Mouse (Mus musculus) heart, postnatal 14 days (tissue): ENCODE measurements around the gene Srrm4. TPM values are rescaled to one million over a fixed set of nuclear protein-coding genes. Genes with fewer than 3 reads are reported as not detected.
A peak's percentile ranks its signal among the peaks of the same experiment; 100 is the strongest.
"Not testable (repeated sequence)": the region's sequence is repeated elsewhere in the genome, so short reads cannot be mapped to it uniquely, and the experiment has no call there.

Experiments
- DNase-seq, 2 experiments: peaks; one replicate each; pipeline ENCODE4 v3.0.0; 2021 to 2022
- intact Hi-C: fragments of 180-260 bp; cut with DNase I; formaldehyde crosslinking; loops from one replicate; pipeline ENCODE4 v1.15.1; 2025
- total RNA-seq, 2 experiments: library from RNA; stranded (reverse); gene quantifications; 2 replicates each; pipeline ENCODE4 v1.2.3; 2021

Srrm4 gene
- total RNA-seq, 2 experiments from 2014 or later = 4.7 to 6.3 TPM

DNA sequence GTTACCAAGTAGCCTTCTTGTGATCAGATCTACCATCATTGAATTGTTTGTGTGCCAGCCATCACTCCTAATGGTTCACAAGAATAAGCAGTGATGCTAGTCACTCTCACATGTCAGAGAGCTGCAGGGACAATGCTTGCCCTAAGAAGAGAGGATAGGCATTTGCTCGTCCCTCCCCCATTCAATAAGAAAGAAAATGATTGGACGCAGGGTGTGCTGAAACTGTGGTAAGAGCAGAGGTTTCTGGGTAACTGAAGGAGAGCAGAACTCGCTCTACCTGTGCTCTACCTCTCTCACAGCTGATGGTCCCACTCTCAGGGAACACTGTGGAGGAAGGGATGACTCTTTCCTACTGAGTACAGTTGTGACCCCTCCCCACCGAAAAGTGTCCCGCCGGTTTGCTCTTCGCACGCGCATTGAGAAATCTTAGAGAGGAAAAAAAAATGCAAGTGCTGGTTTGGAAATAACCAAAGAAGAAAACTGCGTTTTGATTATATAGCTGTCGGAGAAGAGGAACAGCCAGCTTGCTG is 143.7 kb downstream of the Srrm4 start:
- intact Hi-C loops = no loop called here
- no peak for DNase-seq

DNA sequence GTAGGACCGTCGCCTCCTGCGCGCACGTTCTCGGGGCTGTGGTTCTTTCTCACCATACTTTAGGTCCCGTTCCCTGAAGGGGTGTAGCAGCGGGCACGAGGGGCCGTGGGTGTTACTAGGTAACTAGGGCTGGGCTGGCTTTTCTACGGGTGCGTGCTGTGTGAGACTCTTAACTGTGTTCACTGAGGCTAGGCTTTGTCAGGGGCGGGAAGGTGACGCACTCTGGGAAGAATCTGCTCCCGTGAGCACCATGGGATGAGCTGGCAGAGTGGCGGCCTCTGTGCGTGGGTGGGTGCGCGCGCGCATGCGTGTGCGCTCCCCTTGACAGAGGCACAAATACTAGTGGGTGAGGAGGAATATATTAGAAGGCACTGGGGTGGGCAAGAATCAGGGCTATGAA is 145.1 kb downstream of the Srrm4 start:
- DNase-seq = no peak
- intact Hi-C loops = no loop called here

DNA sequence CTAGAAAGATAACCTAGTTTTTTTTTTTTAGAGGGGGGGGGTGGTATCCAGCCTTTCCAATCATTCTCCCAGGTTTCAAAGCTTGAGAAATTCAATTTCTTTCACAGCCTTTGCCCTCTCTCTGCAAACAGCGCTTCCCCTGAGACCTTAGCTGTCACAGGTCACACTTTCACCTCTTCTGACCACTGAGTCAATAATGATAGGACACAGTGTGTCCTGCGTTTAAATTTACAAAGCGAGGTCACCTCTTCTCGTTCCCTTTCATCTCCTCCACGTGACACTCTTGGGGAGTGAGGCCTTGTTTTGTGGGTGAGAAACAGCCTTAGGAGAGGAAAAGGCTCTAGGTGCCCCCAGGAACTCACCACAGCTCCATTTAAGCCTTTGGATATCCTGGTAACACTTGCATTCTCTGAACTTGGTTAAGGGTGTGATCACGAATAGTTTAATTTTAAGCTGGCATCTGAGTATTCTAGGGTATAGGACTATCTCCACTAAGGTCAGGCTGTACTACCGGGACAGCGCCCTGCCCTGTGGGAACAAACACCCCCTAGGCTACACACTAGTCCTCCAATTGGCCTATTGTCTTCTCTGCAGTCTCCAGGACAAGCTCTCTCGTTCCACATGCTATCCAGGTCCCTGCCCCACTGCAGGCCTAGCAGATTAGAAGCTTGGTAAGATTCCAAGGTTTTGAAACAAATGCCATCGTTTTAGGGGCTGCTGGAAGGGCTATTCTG is 145.8 kb downstream of the Srrm4 start:
- intact Hi-C loops = no loop called here
- DNase-seq = no peak

DNA sequence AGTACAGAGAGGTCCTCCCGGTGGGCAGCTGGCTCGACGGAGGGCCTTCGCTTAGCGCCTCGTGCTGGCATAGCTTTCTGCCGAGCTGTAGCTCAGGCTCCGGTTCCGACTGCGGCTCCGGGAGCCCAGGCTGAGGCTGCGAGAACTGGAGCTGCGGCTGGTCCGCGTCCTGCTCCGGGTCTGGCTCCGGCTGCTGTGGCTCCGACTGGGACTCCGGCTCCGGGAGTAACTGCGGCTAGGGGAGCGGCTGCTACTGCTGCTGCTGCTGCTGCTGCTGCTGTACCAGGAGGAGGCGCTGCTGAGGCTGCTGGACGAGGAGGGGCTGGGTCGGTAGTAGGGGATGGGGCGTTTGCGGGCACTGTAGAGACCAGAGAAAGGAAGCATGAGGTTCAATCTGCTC is 147.1 kb downstream of the Srrm4 start:
- DNase-seq = peak in 1 of 2 experiments; percentile 56
- intact Hi-C loops = no loop called here

DNA sequence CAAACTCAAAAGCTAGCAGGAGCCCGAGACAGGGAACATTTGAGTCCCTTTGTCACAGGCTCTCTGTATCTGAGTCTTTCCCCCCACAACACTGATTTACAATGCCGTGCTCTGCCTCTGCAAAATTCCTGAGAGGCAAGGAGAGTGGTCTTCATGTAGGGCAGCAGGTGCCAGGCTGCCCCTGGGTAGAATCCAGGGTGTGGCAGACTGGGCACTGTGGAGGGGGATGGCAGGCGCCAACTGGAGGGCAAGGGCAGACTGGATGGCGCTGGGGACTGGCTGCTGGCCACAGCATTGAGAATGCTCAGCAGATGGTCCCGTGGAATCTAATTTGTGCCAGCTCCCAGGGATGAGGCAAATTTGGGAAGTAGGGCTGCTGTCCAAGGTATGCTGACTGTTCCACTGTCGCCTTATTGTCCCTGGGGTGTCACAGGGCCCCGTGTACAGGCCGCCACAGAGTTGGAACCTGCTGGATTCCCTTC is 148.1 kb downstream of the Srrm4 start:
- peak; percentile 45 to 71 for DNase-seq
- intact Hi-C loops = no loop called here

DNA sequence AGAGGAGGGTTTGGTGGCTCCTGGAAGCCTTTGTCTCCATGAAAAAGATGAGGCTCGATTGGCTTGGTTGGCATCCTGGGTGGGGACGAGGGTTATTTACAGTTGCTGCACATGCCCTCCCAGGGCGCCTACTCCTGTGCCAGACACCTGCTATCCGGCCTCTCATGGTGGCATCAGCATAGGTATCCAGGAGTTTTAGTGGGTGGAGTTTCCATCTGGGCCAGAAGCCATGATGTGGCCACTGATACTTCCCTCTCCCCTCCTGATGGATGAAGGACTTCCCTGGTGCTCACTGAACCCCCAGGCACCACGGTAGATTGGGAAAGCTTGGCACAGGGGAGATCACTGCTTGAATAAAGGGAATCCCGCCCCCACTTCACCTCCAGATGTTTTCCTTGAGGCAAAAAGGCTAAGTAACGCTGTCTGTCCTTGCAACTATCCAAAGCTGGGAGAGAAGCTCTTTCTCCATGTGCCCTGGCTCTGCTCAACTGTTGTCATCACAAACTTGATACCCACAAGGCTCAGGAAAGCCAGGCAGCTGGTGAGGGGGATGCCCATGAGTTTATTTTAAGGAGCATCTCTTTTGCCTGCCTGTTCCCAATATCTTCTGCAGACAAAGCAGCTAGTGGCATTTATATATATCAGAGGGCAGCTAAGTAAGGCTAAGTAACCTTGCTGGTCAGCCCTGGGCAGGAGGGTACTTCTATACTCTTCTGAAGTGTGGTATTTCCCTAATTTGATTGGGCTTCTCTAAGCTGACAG is 148.7 kb downstream of the Srrm4 start:
- no peak for DNase-seq
- intact Hi-C loops = no loop called here

DNA sequence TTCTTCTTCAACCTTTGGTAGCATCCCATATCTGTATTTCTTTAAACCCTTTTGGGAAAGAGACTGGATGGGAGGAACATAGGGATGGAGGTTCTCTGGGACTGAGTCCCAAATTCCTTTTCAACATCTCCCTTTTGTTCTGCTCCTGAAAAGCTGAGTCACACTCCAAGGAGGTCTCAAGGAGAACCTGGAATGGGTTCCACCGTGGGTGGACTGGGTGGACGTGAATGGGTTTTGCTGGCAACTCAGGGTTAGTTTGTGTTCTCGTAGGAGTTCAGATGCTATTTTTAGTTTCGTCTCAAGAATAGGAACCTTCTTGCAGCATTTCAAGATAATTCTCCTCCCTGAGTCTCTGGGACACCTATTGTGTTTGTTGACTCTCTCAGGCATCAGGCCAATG is 151.4 kb downstream of the Srrm4 start:
- DNase-seq = no peak
- intact Hi-C loops = no loop called here

DNA sequence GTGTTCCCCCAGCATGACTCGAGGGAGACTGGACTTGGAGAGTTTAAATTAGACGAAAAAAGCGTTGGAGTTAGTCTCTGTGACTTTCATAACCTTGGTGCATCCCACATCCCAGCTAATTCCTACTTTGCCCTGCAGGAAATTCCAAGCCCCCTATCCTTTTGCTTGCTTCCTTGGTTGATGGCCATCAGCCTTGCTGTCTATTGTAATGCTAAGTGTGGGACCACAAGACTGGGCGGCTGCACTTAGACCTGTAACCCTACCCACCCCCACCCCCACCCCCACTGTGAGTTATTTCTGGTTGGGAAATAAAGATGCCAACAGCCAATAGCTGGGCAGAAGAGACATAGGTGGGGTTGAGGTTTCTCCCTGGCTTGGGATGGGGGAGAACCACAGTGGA is 153.3 kb downstream of the Srrm4 start:
- DNase-seq = no peak
- intact Hi-C loops = no loop called here

DNA sequence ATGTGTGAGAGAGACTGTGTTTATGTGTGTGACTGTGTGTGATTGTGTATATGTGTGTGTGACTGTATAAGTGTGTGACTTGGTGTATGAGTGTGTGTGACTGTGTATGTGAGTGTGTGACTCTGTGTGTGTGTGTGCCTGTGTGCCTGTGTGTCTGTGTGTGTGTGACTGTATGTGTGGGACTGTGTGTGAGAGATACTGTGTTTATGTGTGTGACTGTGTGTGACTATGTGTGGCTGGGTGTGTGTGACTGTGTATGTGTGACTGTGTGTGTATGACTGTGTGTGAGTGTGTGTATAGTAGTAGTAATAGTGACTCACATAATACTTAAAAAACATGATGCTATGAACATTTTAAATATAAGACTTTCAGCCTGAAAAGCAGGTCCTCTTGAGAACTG is 155.5 kb downstream of the Srrm4 start:
- no peak for DNase-seq
- intact Hi-C loops = no loop called here

DNA sequence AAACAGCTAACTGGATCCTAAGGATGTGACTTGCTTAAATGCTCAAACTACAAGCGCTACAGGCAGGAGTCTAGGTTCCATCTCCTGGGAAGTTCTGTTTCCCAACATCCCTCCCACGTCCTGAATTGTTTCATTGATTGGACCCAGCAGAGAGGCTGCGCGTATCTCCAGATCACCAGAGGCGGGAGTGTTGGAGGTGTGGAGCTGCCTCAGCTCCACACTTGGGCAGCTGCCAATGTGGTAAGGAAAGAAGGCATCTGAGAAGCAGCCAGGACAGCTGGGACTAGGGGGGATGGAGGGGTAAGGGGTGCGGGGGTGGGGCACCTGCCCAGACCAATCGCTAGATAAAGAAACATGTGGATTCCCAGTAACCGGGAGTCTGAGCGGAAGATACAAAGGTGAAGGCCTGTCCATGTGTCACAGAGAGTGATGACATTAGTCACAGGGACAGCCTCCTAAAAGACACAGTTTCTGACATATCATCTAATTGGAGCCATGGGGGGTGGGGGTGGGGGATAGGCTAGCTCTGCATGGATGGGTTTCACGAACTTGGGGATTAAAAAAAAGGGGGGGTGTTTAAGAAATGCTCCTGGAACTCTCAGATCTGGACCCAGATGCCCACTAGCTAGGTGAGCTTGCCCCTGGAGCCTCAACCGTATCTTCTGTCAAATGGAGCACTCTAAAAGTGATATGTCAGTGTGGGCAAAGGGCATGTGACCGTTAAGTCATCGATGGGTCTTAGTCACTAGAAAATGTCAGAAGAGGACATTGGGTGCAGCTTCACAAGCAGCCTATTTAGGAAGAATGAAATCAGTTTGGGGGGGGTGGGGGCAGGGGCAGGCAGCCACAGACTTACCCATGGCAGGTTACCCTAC is 156.4 kb downstream of the Srrm4 start:
- intact Hi-C loops = no loop called here
- DNase-seq = no peak

DNA sequence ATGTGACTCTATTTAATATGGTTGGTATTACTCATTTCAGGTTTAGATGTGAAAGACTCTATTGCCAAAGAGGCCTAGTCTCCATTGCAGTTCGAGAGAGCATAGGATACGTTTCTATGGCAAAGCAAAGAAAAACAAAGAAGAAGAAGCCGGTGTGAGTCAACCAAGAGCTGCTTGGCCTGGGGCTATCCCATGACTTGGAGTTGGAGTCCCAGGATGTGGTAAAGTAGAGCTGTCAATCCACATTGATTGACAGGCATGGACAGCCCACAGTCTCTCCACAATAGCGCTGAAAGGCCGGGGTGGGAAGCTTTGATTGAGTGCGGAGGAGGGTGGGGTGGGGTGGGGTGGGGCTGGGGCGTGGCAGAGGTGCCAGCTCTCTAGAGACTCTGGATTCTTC is 158.7 kb downstream of the Srrm4 start:
- no peak for DNase-seq

DNA sequence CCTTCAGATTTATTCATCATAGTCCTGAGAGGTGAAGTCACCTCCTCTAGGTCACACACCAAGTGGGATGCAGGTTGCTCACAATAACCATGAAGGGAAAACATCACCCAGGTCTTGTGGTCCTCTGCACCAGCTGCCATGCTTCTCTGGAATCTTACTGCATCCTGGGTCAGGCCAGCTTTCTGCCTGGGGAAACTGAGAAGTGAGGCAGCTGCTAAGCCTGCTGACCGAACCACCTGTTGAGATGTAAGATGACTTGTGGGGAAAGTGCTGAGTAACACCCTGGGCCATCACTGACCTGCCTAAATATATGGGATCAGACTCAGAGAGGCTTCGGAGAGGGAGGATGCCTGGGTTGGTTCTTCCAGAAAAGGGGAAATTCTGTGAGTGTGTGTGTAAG is 164.9 kb downstream of the Srrm4 start:
- DNase-seq = no peak
- intact Hi-C loops = no loop called here

More for the DNA sequence above, 158.7 kb downstream of the Srrm4 start:
- intact Hi-C loops = no loop called here

DNA sequence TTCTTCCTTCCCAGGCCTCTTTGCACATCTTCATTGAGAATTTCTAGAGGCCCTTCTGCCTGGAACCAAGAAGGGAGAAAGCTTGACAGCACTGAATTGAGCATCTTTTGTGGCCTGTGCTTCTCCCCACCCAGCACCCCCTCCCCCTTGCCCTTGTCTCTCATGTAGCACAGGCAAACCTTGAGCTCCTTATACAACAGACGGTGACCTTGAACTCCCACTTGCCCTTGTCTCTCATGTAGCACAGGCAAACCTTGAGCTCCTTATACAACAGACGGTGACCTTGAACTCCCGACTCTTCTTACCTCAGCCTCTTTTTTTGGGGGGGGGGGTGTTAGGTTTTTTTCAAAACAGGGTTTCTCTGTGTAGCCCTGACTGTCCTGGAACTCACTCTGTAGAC is 165.9 kb downstream of the Srrm4 start:
- DNase-seq, intact Hi-C loops: not testable (repeated sequence)

DNA sequence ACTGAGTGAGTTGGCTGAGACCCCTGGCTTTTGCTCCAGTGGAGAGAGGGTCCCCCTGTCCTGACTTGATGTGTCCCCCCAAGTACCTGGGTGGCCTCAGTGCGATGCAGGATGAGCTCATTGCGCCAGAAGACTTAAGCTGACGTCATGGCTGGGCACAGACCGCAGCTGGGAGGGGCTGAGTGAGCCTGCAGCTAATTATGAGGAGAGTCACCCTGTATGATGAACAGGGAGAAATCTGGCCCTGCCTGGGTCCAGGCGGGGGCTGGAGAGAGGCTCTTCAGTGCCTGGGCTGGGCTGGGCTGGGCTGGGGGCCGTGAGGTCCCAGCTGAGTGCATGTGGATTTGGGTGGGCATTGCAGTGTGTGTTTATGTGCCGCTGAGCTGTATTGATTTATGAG is 166.3 kb downstream of the Srrm4 start:
- DNase-seq = peak; percentile 48 to 71
- intact Hi-C loops = no loop called here

DNA sequence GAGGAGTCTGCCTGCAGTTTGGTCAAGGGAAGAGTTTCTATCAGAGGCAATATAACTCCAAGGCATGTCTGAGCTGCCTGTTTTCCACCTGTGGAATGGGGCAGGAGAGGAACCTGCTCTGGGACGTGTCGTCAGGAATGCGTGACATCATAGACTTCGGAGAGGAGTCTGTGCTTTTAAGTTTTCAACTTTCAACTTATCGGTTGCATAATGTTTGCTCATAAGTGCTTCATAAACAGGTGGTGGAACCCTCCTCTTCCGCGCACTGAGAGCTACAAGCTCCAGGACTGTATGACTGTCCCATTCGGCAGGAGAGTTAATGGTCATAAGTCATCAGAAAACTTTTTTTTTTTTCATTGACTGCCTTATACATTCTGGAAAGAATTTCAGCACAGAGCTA is 167.9 kb downstream of the Srrm4 start:
- no peak for DNase-seq
- intact Hi-C loops = loop anchor here (2.0 kb wide), 1 partner anchor 27 kb away; no protein-coding TSS in a partner anchor

DNA sequence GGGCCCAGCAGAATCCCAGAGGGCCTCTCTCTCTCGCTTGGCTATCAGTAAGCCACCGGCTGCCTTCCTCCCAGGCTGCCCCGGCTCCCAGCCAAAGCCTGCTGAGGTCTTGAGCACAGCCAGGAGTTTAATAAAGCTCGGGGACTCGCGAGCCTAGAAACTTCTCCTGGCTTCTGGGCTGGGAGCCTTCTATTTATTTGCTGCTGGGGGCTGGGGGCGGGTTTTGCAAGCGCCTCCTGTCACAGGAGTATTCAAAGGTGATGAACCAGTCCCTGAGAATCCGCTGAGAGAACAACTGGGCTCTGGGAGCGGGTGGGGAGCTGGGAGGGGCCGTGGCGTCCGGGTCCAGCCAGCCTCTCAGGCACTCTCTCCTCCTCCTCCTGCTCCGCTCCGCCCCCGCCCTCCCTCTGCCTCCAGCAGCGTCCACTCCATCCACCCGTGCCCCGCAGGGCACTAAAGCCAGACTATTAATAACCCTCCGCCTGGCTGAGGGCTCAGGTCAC is 168.9 kb downstream of the Srrm4 start, which contains the start of gene Hspb8:
TSS of gene Hspb8 (minus strand) at position 166 of the 503 bp plus-strand sequence.
- DNase-seq = peak; percentile 83 to 87
- intact Hi-C loops = loop anchor here (2.0 kb wide), 1 partner anchor 28 kb away; no protein-coding TSS in a partner anchor

DNA sequence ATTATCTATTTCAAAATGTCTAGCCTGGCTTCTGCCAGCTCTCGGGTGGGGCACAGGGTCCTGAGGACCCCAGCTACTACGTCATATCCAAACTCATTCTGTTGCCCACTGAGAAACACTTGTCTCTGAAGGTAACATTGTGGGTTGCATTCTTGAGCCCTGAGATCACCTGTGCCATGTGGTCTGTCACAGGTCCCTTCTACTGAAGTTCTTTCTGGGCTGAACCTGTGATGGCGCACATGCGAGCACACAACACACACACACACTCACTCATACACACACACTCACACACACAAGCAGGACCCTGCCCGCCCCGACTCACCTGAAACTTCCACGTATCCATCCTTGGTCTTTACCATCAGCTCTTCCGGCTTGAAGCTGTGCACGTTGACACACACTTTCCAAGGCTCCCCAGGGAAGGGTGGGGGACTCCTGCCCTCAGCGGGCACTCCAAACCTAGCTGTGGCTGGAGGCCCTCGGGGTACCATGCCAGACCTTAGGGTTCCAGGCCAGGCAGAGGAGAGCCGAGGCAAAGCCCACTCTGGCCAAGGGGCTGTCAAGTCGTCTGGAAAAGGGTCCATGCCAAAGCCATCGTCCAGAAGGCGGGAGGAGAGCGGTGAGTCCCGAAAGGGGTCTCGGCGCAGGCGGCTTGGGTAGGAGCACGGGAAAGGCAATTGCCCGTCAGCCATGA is 169.7 kb downstream of the Srrm4 start:
- intact Hi-C loops = loop anchor here (2.0 kb wide), 1 partner anchor 29 kb away; no protein-coding TSS in a partner anchor
- DNase-seq = peak in 1 of 2 experiments; percentile 33

DNA sequence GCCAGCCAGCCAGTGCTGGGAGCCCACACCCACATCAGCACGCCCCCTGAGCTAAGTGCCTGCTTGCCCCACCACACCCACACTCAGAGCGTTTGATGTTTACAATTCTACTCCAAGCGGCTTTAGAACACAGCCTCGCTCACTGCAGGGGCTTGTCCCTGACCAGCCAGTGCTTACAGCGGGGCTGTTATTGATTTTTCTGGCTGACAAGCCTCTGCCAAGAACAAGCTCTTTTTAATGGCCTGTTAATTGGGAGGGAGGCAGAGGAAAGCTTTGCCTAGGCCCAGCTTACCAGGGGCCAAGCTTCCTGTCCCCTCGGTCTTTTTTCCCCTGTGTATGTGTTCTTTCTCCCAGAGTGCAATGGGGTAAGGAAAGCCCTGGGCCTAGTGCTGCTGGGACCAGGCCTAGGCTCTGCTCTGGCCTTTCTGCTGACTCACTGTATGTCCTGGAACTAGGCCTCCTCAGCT is 170.8 kb downstream of the Srrm4 start:
- intact Hi-C loops = no loop called here
- peak in 1 of 2 experiments; percentile 31 for DNase-seq

DNA sequence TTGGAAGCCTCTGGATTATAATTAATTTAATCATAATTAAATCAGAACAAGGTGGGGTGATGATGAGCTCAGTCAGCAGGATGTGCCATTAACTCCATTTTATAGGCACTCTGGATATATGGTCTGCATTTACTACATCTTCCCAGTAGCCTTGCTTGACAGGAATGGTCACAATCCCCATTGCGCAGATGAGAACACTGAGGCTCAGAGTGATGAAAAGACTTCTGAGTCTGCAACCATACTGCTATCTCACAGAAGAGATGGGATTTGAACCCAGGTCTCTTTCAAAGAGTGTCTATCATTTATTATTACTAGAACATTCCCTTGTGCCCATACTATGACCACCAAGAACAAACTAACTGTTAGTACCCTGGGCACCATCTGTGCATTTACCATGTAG is 171.4 kb downstream of the Srrm4 start:
- intact Hi-C loops = no loop called here
- DNase-seq = no peak
